Mouse (Mus musculus) left cerebral cortex, postnatal 25 days (tissue): ENCODE data around the gene Il21r. TPM values are rescaled to one million over a fixed set of nuclear protein-coding genes. Genes with fewer than 3 reads are reported as not detected.

Source experiments
- DNase-seq, 2 experiments: peaks; one replicate each; pipeline ENCODE4 v3.0.0; 2022; ENCODE audit warnings: low spot score in 2 of 2, mixed read lengths in 1 of 2
- intact Hi-C: fragments of 180-260 bp; cut with DNase I; formaldehyde crosslinking; loops from one replicate; pipeline ENCODE4 v1.15.1; 2025
- total RNA-seq, 2 experiments: library from RNA; stranded (reverse); gene quantifications; 2 replicates each; pipeline ENCODE4 v1.2.3; 2021

The Il21r gene
- total RNA-seq, 2 experiments from 2014 or later, result 1.4 to 1.6 TPM

GRCm38 (mm10) chr7:125573849-125574248 is 29.4 kb upstream of the Il21r start:
- no peak for DNase-seq
- intact Hi-C loops, result no loop called here

GRCm38 (mm10) chr7:125574832-125575231 is 28.4 kb upstream of the Il21r start:
- DNase-seq, result no peak
- intact Hi-C loops, result no loop called here

GRCm38 (mm10) chr7:125575738-125576540 is 27.3 kb upstream of the Il21r start:
- intact Hi-C loops, result no loop called here
- no peak for DNase-seq

GRCm38 (mm10) chr7:125576982-125577381 is 26.2 kb upstream of the Il21r start:
- intact Hi-C loops, result no loop called here

GRCm38 (mm10) chr7:125577486-125578088 is 25.6 kb upstream of the Il21r start:
- DNase-seq, result no peak
- intact Hi-C loops, result no loop called here

More at GRCm38 (mm10) chr7:125576982-125577381, 26.2 kb upstream of the Il21r start:
- no peak for DNase-seq

- no peak for DNase-seq
- intact Hi-C loops, result no loop called here
These were observed 25.1 kb upstream of the Il21r start for GRCm38 (mm10) chr7:125578106-125578505.

- intact Hi-C loops, result loop anchor here (5.0 kb wide), 1 partner anchor 58 kb away; no protein-coding TSS in a partner anchor
- DNase-seq, result no peak
These were observed 23.5 kb upstream of the Il21r start for GRCm38 (mm10) chr7:125579545-125580219.

GRCm38 (mm10) chr7:125580220-125580549 is 23.0 kb upstream of the Il21r start:
- no peak for DNase-seq
- intact Hi-C loops, result loop anchor here (5.0 kb wide), 1 partner anchor 57 kb away; no protein-coding TSS in a partner anchor

- peak in 1 of 2 experiments; percentile 22 for DNase-seq
- intact Hi-C loops, result loop anchor here (1.0 to 5.0 kb wide), 2 partner anchors 57 to 108 kb away; no protein-coding TSS in a partner anchor
These were observed 22.5 kb upstream of the Il21r start for GRCm38 (mm10) chr7:125580625-125581316.

GRCm38 (mm10) chr7:125581317-125581672 is 21.9 kb upstream of the Il21r start:
- DNase-seq, result peak; percentile 87 to 93
- intact Hi-C loops, result loop anchor here (1.0 to 5.0 kb wide), 2 partner anchors 56 to 109 kb away; no protein-coding TSS in a partner anchor

- intact Hi-C loops, result loop anchor here (5.0 kb wide), 1 partner anchor 54 kb away; no protein-coding TSS in a partner anchor
- DNase-seq, result no peak
These were observed 19.8 kb upstream of the Il21r start for GRCm38 (mm10) chr7:125583325-125584004.

- DNase-seq, result no peak
- intact Hi-C loops, result loop anchor here (5.0 kb wide), 1 partner anchor 53 kb away; no protein-coding TSS in a partner anchor
These were observed 19.2 kb upstream of the Il21r start for GRCm38 (mm10) chr7:125584005-125584369.

- intact Hi-C loops, result no loop called here
- DNase-seq, result no peak
These were observed 16.9 kb upstream of the Il21r start for GRCm38 (mm10) chr7:125586355-125586754.

- intact Hi-C loops, result no loop called here
- no peak for DNase-seq
These were observed 14.5 kb upstream of the Il21r start for GRCm38 (mm10) chr7:125588721-125589120.

- intact Hi-C loops, result no loop called here
- no peak for DNase-seq
These were observed 13.3 kb upstream of the Il21r start for GRCm38 (mm10) chr7:125589896-125590295.

GRCm38 (mm10) chr7:125593831-125594230 is 9.4 kb upstream of the Il21r start:
- intact Hi-C loops, result no loop called here
- DNase-seq, result no peak

GRCm38 (mm10) chr7:125596406-125596805 is 6.8 kb upstream of the Il21r start:
- intact Hi-C loops, result no loop called here

GRCm38 (mm10) chr7:125597083-125597482 is 6.1 kb upstream of the Il21r start:
- peak in 1 of 2 experiments; percentile 31 for DNase-seq
- intact Hi-C loops, result no loop called here

More at GRCm38 (mm10) chr7:125596406-125596805, 6.8 kb upstream of the Il21r start:
- no peak for DNase-seq
